Mouse (Mus musculus): ENCODE results near the gene Atxn7.

- TF ChIP-seq CTCF (IDR thresholded peaks at IDR 0.05; ENCODE audit: low read depth, low read length) (no peak), POLR2A (IDR thresholded peaks at IDR 0.05; ENCODE audit: insufficient read depth, low read length) (no peak)
Observed at GRCm38 (mm10) chr14:14110710-14111109, 149.5 kb downstream of the Atxn7 start.
